Mouse (Mus musculus) forebrain, embryonic 12.5 days (tissue): ENCODE measurements around the gene Ap2s1. TPM values are rescaled to one million over a fixed set of nuclear protein-coding genes. Genes with fewer than 3 reads are reported as not detected.

ENCODE experiments used
- ATAC-seq: fragments of 200-750 bp; cut with Nextera tagmentation; 2 replicates; pipeline ENCODE4 v1.8.0; 2017; ENCODE audit warnings: moderate TSS enrichment; ENCODE audit not compliant: low FRiP score
- H3K27ac ChIP-seq: fragments of 300-500 bp; sonication (generic); 2 replicates; pipeline ENCODE4 v1.5.1; 2016; ENCODE audit warnings: mild to moderate bottlenecking
- H3K27me3 ChIP-seq: fragments of 300-500 bp; sonication (generic); 2 replicates; pipeline ENCODE4 v1.6.1; 2016; ENCODE audit warnings: mild to moderate bottlenecking
- H3K36me3 ChIP-seq: fragments of 300-500 bp; sonication (generic); replicated peaks from 2 replicates; pipeline ENCODE4 v1.6.1; 2016; ENCODE audit warnings: mild to moderate bottlenecking
- H3K4me1 ChIP-seq: fragments of 300-500 bp; sonication (generic); 2 replicates; pipeline ENCODE4 v1.6.1; 2016
- H3K4me2 ChIP-seq: fragments of 300-500 bp; sonication (generic); 2 replicates; pipeline ENCODE4 v1.6.1; 2016; ENCODE audit warnings: mild to moderate bottlenecking, moderate library complexity
- H3K4me3 ChIP-seq: fragments of 300-500 bp; sonication (generic); replicated peaks from 2 replicates; pipeline ENCODE4 v1.5.1; 2016; ENCODE audit warnings: mild to moderate bottlenecking
- H3K9ac ChIP-seq: fragments of 300-500 bp; sonication (generic); 2 replicates; pipeline ENCODE4 v1.6.1; 2016; ENCODE audit warnings: mild to moderate bottlenecking
- H3K9me3 ChIP-seq: fragments of 300-500 bp; sonication (generic); 2 replicates; pipeline ENCODE4 v1.6.1; 2016
- WGBS: fragments of 180-500 bp; shearing (Covaris S2); methylation state at CpG from one replicate; pipeline ENCODE4 v1.1.7; 2016; 5-methylcytosine and 5-hydroxymethylcytosine counted together
- polyA plus RNA-seq: library from polyadenylated mRNA; unstranded; fragments of >200 nt; fragmentation: Nextera tagmentation; extraction: Ambion mirVana; gene quantifications from 2 replicates; pipeline ENCODE4 v1.2.1, GENCODE M21; 2016

Ap2s1 gene
- polyA plus RNA-seq, 1 experiment from 2014 or later, result 263 TPM

GRCm38 (mm10) chr7:16760292-16760691 is 22.1 kb downstream of the Ap2s1 start:
- H3K27ac ChIP-seq, result no peak overlapping the region
- H3K4me3 ChIP-seq, result no peak overlapping the region
- H3K27me3 ChIP-seq, result no peaks in the 10 kb centered on the region
- H3K4me1 ChIP-seq, result peaks cover 6% of the 10 kb centered on the region; the same call in 1 of the 2 replicates
- no peak overlapping the region for H3K9ac ChIP-seq
- H3K36me3 ChIP-seq, result no peaks in the 10 kb centered on the region
- H3K4me2 ChIP-seq, result no peak overlapping the region
- no peaks in the 10 kb centered on the region for H3K9me3 ChIP-seq
- 34% methylated on average over 8 of the region's 8 CpGs for WGBS
- no peak for ATAC-seq

GRCm38 (mm10) chr7:16761005-16761481 is 22.8 kb downstream of the Ap2s1 start:
- Histone ChIP-seq H3K4me3 (no peak overlapping the region), H3K9me3 (no peaks in the 10 kb centered on the region), H3K27ac (no peak overlapping the region), H3K4me1 (peaks cover 6% of the 10 kb centered on the region; the same call in 1 of the 2 replicates), H3K36me3 (no peaks in the 10 kb centered on the region), H3K4me2 (no peak overlapping the region), H3K9ac (no peak overlapping the region), H3K27me3 (no peaks in the 10 kb centered on the region)
- 56% methylated on average over 10 of the region's 10 CpGs for WGBS
- ATAC-seq, result no peak

- 63% methylated on average over 5 of the region's 5 CpGs for WGBS
- Histone ChIP-seq H3K27me3 (no peaks in the 10 kb centered on the region), H3K4me3 (no peak overlapping the region), H3K9me3 (no peaks in the 10 kb centered on the region), H3K36me3 (no peaks in the 10 kb centered on the region), H3K4me1 (peaks cover 11% of the 10 kb centered on the region), H3K9ac (no peak overlapping the region), H3K4me2 (no peak overlapping the region), H3K27ac (no peak overlapping the region)
- ATAC-seq, result no peak
Measured at GRCm38 (mm10) chr7:16761630-16762029, 23.4 kb downstream of the Ap2s1 start.

GRCm38 (mm10) chr7:16763463-16764218 is 25.4 kb downstream of the Ap2s1 start:
- no peaks in the 10 kb centered on the region for H3K9me3 ChIP-seq
- H3K4me3 ChIP-seq, result no peak overlapping the region
- no peak overlapping the region for H3K27ac ChIP-seq
- 89% methylated on average over 7 of the region's 7 CpGs for WGBS
- H3K9ac ChIP-seq, result no peak overlapping the region
- H3K36me3 ChIP-seq, result no peaks in the 10 kb centered on the region
- ATAC-seq, result no peak
- no peaks in the 10 kb centered on the region for H3K27me3 ChIP-seq
- H3K4me1 ChIP-seq, result peaks cover 14% of the 10 kb centered on the region
- no peak overlapping the region for H3K4me2 ChIP-seq

GRCm38 (mm10) chr7:16766443-16766842 is 28.2 kb downstream of the Ap2s1 start:
- 25% methylated on average over 2 of the region's 2 CpGs for WGBS
- Histone ChIP-seq H3K9me3 (no peaks in the 10 kb centered on the region), H3K27me3 (no peaks in the 10 kb centered on the region), H3K4me2 (no peak overlapping the region), H3K9ac (no peak overlapping the region), H3K4me1 (peaks cover 8% of the 10 kb centered on the region), H3K27ac (no peak overlapping the region), H3K36me3 (no peaks in the 10 kb centered on the region), H3K4me3 (no peak overlapping the region)
- no peak for ATAC-seq

- H3K4me1 ChIP-seq, result no peaks in the 10 kb centered on the region
- H3K36me3 ChIP-seq, result no peaks in the 10 kb centered on the region
- no peaks in the 10 kb centered on the region for H3K27me3 ChIP-seq
- WGBS, result 76% methylated on average over 5 of the region's 5 CpGs
- no peak overlapping the region for H3K9ac ChIP-seq
- no peak overlapping the region for H3K4me2 ChIP-seq
- no peak overlapping the region for H3K27ac ChIP-seq
- peaks cover 4% of the 10 kb centered on the region; the same call in 1 of the 2 replicates for H3K9me3 ChIP-seq
- H3K4me3 ChIP-seq, result no peak overlapping the region
- no peak for ATAC-seq
Measured at GRCm38 (mm10) chr7:16775888-16776287, 37.7 kb downstream of the Ap2s1 start.

GRCm38 (mm10) chr7:16780076-16780475 is 41.9 kb downstream of the Ap2s1 start:
- no peaks in the 10 kb centered on the region for H3K36me3 ChIP-seq
- H3K9me3 ChIP-seq, result no peaks in the 10 kb centered on the region
- peaks cover 3% of the 10 kb centered on the region; the same call in 1 of the 2 replicates for H3K27me3 ChIP-seq
- no peak for ATAC-seq
- 76% methylated on average over 5 of the region's 5 CpGs for WGBS
- peaks cover 37% of the 10 kb centered on the region for H3K4me1 ChIP-seq
- no peak overlapping the region for H3K4me2 ChIP-seq
- no peak overlapping the region; the same call in 1 of the 2 replicates for H3K27ac ChIP-seq
- no peak overlapping the region for H3K4me3 ChIP-seq
- H3K9ac ChIP-seq, result no peak overlapping the region

GRCm38 (mm10) chr7:16780825-16781554 is 42.8 kb downstream of the Ap2s1 start, which contains the start of gene Slc1a5:
Gene Slc1a5, plus strand, starts transcription at chr7:16781340.
- H3K27me3 ChIP-seq, result peaks cover 3% of the 10 kb centered on the region; the same call in 1 of the 2 replicates
- H3K4me1 ChIP-seq, result peaks cover 40% of the 10 kb centered on the region
- peak within 1 kb of the TSS; percentile 69 for H3K4me3 ChIP-seq
- H3K36me3 ChIP-seq, result peaks cover 4% of the 10 kb centered on the region; the same call in 1 of the 2 replicates
- peak within 1 kb of the TSS; percentile 100 for H3K4me2 ChIP-seq
- H3K27ac ChIP-seq, result peak within 1 kb of the TSS; percentile 50; the same call in 1 of the 2 replicates
- ATAC-seq, result peak; percentile 85
- no peaks in the 10 kb centered on the region for H3K9me3 ChIP-seq
- peak within 1 kb of the TSS; percentile 75 for H3K9ac ChIP-seq
- 2% methylated on average over 34 of the region's 34 CpGs for WGBS

- peak overlapping the region; percentile 100 for H3K4me2 ChIP-seq
- H3K4me3 ChIP-seq, result peak overlapping the region; percentile 69
- peak overlapping the region; percentile 50; the same call in 1 of the 2 replicates for H3K27ac ChIP-seq
- H3K9me3 ChIP-seq, result no peaks in the 10 kb centered on the region
- H3K9ac ChIP-seq, result peak overlapping the region; percentile 75
- peaks cover 40% of the 10 kb centered on the region for H3K4me1 ChIP-seq
- peaks cover 9% of the 10 kb centered on the region; the same call in 1 of the 2 replicates for H3K36me3 ChIP-seq
- no peak for ATAC-seq
- H3K27me3 ChIP-seq, result peaks cover 3% of the 10 kb centered on the region; the same call in 1 of the 2 replicates
- under 1% methylated on average over 10 of the region's 10 CpGs for WGBS
Measured at GRCm38 (mm10) chr7:16781555-16781815, 43.3 kb downstream of the Ap2s1 start.

- peak overlapping the region; percentile 75 for H3K9ac ChIP-seq
- ATAC-seq, result peak; percentile 30
- H3K4me2 ChIP-seq, result peak overlapping the region; percentile 100
- H3K27me3 ChIP-seq, result peaks cover 3% of the 10 kb centered on the region; the same call in 1 of the 2 replicates
- WGBS, result under 1% methylated on average over 60 of the region's 60 CpGs
- H3K9me3 ChIP-seq, result no peaks in the 10 kb centered on the region
- H3K27ac ChIP-seq, result no peak overlapping the region
- H3K4me3 ChIP-seq, result peak overlapping the region; percentile 69
- H3K4me1 ChIP-seq, result peaks cover 40% of the 10 kb centered on the region
- peaks cover 13% of the 10 kb centered on the region; the same call in 1 of the 2 replicates for H3K36me3 ChIP-seq
Measured at GRCm38 (mm10) chr7:16781816-16782554, 43.8 kb downstream of the Ap2s1 start.

- no peak overlapping the region for H3K27ac ChIP-seq
- no peak for ATAC-seq
Measured at GRCm38 (mm10) chr7:16782555-16783125, 44.4 kb downstream of the Ap2s1 start.

More at GRCm38 (mm10) chr7:16782555-16783125, 44.4 kb downstream of the Ap2s1 start:
- Histone ChIP-seq H3K4me3 (peak overlapping the region; percentile 69), H3K27me3 (peaks cover 3% of the 10 kb centered on the region; the same call in 1 of the 2 replicates), H3K9ac (peak overlapping the region; percentile 75), H3K4me2 (peak overlapping the region; percentile 100), H3K9me3 (no peaks in the 10 kb centered on the region), H3K4me1 (peaks cover 40% of the 10 kb centered on the region), H3K36me3 (peaks cover 13% of the 10 kb centered on the region; the same call in 1 of the 2 replicates)
- 3% methylated on average over 11 of the region's 11 CpGs for WGBS
